Mouse (Mus musculus) CD4-positive helper T cell, adult 2 months (primary cell): ENCODE data around the gene En2.

ENCODE experiments used
- DNase-seq: peaks from one replicate; pipeline ENCODE4 v3.0.0-alpha.2; 2012; ENCODE audit warnings: low read depth, missing footprints, low spot score

Gene En2

DNA sequence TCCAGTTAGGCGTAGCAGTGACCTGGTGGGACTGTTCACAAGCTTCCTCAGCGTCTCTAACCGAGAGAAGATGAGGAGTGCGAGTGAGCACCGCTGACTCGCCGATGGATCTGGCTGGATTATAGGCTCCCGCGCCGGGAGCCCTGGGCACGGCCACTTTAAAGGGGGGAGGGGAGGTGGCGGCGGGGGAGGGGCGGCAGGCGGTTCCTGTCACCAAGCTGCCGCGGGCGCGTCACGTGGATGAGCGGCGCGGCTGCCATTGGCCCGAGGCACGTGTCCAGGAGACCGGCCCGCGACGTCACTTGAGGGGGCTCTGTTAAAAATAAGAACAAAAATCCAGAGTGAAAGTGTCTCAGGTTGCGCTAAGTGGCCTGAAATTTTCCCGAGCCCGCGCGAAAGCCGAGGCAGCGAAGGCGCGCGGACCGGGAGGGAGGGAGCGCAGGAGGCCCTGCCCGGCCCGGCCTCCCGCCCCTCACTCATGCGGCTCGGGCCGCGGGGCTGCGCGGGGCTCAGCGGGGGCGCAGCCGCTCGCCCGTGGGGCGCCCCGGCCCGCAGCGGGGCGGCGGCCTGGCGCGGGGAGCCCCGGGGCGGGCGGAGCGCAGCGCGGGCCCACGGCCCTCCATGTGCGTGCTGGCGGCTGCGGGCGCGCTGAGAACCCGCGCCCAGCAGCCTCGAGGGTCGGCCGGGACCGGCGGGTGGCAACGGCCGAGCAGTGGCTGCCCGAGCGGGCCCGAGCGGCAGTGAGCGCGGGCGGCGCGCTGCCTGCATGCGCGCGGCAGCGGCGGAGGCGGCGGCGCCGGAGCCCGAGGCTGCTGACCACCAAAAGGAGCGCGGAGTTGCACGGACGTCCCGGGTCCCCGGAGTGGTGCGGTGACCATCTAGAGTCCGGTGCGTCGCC lies at the start of gene En2:
En2 (plus strand) TSS at position 337 of the 898 bp plus-strand sequence.
- DNase-seq = peak; percentile 8

DNA sequence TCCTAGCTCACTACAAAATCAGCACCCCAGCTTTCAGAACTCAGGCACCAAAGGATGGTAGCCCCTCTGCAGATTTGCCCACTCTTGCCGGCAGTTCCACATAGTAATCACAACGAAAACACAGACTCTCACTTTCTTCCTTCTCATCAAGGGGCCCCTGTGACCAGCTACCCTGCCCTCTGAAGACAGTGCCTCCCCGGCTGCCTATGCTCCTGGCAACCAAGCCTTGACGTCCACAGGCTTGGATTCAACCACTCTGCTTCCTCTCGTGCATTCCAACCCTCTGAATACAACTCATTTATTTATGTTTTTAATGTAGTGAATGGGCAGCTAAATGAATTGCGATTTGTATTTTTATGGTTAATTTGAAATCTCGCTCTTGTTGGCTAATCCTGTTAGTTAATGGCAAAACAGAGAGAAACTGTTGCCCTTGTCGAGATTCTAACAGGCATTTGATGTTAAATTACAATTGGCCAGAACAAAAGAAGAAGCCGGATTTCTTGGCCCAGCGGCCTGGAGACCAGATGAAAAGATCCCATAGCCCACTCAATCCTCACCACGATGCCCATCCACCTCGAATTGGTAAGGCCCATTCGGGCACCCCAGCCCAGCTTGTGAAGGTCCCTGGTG lies 48.1 kb upstream of the En2 start:
- no peak for DNase-seq

DNA sequence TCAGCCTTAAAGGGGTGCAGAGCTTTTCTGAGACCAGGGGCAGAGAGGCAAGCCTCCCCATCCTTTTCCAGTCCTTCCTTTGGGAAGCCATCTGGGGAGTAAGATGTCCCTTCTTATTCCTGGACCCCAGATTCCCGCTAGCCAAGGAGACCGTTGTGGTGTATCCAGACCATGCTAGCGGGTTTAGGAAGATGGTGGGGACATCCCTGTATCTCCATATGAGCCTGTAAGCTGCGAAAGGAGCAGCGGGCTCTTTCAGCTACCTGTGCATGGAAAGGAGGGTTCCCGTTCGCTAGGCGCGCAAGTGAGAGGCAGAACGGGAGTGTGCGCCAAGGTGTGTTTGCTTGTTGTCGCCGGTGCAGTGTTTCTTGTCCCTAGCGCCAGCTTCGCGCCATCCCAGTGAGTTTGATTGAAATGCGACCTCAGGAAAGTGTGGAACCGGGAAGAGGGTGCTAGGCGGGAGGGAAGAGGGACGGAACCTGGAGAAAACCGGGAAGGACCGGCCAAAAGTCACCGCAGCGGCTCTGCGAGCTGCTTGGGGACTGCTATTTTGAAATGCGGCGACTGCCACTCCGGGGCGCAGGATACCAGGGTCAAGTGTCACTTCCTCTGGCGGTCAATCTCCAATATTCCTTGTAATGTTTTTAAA lies 47.5 kb upstream of the En2 start:
- DNase-seq = no peak

DNA sequence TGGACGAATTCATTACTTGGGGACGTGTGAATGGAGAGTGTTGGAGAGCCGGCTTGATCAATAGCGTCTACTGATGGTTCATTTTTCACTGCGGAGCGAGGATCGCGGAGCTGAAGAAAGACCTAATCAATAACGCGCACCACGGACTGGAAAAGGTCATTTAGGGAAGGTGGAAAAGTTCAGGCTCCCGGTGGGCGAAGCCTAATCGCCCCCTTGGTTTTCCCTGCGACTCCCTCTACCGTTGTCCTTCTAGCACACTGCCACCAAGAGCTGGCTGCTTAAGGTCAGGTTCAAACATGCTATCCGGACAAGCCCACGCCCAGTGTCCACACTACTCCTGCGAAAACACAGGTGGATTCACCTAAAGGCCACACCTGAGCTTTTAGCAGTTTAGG lies 47.0 kb upstream of the En2 start:
- DNase-seq = no peak

DNA sequence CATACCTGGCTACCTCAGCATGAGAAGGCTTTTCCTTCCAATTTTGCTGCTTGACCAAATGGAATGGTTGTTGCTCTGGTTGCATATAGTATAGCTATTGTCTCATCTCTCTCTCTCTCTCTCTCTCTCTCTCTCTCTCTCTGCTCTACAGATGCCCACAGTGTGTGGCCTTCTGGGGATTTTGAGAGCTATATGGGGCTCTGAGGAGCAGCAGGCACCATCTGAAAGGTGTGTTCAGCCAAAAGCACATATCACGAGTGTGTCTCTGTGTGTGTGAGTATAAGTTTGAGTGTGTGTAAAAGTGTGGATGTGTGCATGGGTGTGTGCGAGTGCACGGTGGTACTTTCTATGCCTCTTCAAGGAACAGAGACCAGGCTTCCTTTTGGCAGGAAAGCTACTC lies 45.9 kb upstream of the En2 start:
- no peak for DNase-seq

DNA sequence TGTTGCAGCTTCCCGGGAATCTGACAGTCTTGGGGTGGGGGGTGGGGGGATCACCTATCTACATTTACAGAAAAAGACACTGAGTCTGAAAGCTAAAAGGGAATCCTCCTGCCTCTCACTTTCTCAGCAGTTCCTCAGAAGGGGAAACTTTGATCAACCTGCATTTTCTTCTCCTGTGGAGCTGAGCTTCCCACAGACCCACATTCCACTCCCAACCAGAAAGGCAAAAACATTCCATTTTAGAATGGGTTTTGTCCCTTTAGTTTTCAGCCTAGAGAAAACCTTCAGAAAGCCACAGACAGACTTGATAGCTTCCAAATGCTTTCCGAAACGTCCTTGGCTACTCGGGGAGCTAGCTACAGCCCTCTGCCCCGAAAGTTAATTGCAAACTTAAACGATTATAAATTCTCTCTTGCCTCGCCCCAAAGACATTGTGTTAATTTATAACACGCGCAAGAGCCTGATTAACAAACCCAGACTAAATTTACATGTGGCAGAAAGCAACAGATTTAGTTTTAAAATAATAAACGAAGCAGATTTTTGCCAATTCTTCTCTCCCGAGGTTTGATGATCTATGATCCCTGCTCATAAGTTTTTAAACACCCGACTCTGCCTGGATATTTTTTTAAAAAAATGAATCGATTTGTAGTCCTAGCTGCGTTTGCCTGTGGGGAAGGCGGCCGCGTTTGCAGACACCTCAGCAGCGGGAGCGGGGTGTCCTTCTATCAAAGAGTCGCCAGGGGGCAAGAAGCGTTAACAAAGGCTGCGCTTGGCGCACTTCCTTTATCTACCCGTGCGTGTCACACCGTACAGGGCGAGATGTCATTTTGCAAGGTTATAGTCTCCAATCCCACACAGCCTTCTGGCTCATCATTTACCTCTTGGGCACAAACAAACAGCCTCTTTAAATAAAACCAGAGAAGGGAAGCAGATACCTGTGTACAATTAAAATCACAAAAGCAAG lies 42.7 kb upstream of the En2 start:
- peak; percentile 78 for DNase-seq

DNA sequence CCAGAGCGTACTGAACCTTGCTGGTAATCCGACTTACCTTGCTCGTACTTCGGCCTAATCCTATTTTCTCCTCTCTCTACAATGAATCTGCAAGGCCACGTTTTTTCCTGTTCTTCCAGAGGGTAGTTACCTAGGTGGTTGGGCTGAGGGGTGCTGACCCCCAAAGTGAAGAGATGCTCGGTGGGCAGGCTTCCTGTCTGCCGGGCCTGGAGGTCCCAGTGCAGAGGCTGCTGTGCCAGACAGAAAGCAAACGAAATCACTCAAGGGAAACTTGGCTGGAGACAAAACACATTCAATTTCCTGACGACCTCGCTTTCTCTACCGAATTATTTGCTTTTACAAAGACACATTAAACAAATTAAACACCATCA lies 42.1 kb upstream of the En2 start:
- no peak for DNase-seq

DNA sequence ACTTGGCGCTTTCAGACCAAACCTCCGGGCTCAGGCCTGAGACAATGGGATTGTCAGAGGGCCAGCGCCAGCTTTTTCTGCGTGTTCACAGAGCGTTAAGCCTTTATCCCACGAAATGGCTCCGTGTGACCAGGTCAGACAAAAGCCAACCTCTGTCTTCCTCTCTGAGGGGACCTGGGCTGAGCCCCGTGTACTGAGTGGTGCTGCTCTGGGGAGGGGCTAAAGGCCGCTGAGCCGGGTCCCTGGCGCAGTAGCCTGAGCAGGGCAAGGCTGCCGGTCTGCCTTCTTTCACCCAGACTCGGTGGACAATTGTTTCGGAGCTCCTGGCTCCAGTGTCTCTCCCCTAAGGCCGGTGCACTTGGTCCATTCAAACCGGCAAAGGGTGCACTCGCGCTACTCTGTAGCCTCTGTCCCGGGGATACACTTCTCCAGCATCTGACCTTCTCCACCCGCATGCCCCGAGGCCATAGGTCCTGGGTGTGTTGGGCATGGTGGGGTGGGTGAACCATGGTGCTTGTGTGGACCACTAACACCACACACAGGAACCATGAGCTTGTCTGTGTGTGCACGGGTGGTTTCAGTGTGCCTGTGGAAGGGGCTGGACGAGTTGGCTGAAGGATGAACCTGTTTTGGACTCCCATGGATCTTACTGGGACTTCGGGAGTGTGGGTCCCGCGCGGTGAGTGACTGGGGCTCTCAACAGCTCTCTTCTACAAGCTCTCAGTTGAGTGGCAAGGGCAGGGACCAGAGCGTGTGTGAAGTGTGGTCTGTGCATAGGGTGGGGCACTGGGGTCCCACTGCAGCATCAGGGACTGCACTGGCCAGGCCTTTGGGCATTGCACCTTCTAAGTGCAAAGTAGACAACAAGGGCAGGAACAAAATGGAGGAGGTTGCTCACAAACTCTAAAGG lies 40.9 kb upstream of the En2 start:
- DNase-seq = no peak

DNA sequence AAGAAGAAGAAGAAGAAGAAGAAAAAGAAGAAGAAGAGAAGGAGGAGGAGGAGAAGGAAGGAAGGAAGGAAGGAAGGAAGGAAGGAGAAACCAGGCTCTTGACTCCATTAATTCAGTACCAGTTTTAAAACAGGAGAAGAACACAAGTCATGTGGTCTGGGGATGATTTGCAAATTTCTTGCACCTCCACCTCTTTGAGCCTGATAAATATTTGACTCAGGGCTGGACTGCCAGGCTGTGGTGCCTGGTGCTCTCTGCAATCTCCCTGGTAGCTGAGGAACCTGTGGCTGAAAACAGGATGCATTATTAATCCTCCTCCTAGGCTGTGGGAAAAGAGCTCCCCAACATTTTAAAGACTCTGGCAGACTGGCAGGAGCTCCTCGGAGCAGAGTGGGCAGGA lies 36.6 kb upstream of the En2 start:
- DNase-seq = no peak

DNA sequence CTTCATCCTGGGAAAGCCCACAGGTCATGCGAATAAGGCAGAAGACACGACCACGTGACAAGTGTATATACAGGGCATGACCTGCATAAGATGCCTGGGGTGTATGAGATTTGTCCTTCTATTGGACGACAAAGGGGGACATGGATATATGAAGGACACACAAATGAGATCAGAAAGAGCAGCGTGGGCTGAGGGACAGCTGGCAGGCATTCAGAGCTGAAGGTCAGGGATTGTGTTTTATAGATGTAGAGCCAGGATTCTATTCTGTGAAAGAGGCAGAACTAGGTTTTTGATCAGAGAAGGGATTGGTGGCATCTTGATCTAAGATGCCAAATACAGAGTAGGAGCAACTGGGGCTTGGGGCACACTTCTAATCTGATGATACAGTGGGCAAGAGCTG lies 33.3 kb upstream of the En2 start:
- DNase-seq = no peak

DNA sequence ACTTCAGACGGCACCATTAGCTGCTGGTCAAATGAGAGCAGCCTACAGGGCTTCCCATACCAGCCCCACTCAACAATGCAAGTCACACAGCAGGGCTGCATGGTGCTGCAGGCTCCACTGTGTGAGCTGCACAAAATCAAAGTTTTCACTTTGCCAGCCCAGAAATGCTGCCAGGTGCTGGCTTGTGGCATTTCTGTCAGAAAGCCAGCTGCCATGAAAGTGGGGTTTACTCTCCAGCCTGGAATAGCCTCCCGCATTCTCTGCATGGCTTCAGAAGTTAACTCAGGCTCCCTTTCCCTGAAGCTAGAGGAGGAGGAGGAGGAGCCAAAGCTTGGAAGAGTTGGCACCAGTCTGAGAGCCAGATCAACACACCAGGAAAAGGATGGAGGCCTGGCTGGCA lies 29.1 kb upstream of the En2 start:
- no peak for DNase-seq

DNA sequence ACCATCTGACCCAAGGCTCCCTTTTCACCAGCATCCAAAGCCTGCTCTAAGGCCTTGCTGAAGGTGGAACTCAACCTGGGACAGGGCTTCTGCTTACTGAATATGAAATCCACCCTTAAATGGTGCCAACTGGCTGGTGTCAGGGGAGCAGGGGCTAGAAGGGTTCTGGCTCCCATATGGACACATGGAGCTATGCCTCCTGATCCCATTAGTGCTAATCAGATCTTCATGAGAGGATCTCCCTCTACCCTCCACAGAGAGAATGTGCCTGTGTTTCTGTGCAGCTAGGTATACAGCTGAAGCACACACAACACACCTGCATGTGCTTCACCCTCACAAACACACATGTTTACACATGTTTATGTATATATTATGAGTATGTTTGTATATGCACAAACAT lies 20.9 kb upstream of the En2 start:
- DNase-seq = no peak

DNA sequence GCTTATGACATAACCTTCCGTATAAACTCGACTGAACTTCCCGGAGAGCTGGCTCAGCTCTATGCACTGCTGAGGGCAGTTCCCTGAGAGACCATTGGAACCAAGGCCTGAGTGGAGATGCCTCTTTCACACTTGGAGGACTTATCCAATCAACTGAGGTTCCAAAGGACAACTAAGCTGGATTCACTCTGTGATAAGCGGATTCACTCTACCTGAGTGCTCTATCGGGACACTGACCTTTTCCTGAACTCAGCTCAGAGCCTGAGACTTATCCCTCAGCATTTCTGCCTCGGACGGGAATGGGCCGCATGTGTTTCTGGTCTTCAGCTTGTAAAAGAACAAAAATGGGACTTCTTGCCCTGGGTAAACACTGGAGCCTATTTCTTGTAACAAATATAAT lies 19.5 kb upstream of the En2 start:
- DNase-seq = no peak

DNA sequence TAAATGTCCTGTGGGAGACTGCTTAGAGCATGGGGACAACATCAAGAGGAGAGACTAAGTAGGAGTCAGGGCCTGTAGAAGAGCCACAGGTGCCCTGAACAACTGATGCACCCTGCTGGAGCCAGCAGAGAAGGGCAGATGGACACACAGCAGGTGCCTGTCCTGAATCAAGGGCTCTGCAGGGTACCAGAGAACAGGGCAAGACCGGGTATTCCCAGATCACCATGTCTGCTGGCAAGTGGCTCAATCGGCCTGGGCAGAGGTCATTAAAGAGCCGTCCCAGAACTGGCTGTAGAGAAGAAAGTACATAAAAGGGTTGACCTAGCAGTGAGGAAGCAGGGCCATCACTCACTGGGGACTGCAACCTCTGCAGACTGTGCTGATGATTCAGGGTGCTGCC lies 17.0 kb upstream of the En2 start:
- no peak for DNase-seq

DNA sequence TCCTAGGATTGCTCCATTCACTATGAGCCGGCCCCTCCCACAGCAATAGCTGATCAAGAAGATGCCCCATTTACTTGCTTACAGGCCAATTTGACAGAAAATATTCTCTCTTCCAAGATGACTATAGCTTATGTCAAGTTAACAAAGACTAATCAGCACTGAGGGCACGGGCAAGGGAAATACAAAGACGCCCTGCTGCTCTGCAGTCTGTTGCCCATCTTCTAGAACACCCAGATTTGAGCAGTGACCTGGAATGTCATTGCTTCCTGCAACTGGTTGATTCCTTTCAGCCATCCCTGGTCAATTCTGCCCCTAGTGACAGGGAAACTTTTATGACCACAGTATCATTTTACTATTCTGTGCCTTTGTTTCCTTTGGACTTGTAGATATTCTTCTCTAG lies 16.1 kb upstream of the En2 start:
- DNase-seq = no peak

DNA sequence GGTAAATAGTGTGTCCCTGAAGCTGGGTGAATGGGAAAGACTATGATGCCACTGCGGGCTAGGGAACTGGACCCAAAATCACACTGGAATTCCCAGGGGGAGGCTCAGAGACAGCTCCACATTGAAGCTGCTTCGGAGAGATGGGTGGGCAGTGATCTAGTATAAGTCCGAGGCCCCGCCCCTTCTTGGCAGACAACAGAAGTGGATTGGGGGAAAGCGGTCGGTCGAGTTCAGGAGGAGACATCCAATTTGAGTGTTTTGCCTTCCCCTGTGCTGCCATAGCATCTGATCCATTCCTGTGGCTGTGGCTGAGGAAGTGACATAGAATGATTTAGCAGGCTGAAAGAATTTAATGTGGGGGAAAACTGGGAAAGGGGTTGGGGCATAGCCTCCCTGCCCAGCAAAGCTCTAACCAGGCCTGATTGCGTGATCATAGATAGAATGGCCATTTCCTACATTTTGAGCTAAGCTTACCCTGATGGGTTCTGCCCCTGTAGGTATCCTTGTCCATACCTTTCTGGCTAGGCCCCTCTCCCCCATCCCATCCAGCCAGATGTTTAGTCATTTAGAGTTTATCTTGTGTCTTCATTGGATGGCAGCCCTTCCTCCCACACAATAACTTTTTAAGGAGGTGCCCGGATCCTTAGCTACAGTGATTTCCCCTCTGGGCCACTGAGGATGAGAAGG lies 8.3 kb upstream of the En2 start:
- DNase-seq = no peak

DNA sequence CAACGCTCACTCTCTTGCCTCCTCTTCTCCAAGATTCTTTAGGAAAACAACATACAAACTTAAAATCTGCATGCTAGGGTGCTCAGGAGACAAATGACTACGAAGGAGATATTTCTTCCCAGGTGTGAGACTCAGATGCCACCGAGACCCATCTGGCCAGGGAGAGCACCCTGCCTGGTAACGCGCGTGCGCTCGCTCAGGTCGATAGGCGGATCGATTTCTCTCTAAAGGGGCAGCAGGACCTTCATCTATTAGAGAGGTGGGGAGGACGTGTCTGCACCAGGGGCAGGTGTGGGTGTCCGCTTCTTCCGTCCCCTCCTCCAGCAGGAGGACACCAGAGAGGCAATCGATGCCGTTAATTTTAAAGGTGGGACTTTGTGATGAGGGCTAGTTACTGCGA lies 7.7 kb upstream of the En2 start:
- DNase-seq = no peak

DNA sequence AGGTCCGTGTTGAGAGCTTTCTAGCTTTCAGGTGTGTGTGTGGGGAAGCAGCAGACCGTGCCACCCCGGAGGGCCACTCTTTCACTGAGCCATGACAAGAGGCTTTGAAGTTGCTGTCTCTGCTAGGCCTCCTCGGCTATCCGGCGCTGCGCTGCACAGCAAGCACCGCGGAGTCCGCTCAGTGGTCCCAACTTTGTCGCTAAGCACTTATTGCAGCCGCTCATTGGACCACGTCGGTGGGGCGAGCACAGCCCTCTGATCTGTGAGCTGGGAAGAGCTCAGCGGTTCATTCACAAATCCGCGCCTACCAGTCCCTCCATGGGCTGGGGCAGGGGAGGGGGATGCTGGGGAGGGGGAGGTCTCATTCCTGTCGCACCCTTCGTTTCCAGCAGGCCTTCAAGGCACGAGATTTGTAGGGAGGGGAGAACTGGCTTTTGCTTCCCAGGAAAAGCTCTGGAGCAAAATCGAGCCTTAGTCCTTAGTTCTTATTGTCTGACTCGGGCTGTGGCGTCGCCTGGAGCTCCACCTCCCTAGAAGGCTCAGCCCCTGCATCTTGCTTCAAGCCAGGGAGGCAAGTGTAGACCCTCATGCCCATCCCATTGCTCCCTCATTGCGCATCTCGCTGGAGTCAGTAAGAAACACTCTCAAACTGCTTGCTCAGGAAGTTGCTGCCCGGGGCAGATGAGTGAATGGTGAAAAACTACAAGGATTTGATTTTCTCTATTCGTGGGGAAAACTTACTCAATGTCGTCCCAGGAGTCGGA lies 7.0 kb upstream of the En2 start:
- DNase-seq = no peak

DNA sequence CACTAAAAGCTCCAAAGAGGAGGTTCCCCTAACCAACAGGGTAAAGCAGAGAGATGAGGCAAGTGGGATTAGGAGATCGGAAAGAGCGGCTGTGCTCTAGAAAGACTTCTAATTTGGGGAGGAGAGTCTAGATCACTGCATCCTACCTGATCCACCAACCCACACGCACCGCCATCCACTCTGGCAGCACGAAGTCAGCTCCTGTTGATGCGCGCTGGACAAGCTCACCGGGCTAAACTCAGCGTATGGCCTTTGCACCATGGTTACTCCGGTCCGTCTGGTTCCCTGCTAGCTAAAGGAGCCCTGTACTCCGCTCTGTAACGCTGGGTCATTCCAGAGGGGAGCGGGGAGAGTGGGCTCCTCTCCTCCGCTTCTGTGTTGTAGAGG lies 6.4 kb upstream of the En2 start:
- DNase-seq = no peak
